Mouse (Mus musculus): ENCODE measurements around the gene Myrfl. TPM values are rescaled to one million over a fixed set of nuclear protein-coding genes. Genes with fewer than 3 reads are reported as not detected.

Gene Myrfl
- polyA plus RNA-seq, 1 experiment = not detected

GRCm38 (mm10) chr10:116750895-116751294 is 145.8 kb downstream of the Myrfl start:
- no peak for TF ChIP-seq USF1 (IDR thresholded peaks at IDR 0.05; ENCODE audit: low read depth)
- no peak for TF ChIP-seq MYOG (IDR thresholded peaks at IDR 0.05; ENCODE audit: control insufficient read depth, extremely low read depth, insufficient read length)
- no peak for TF ChIP-seq MYOD1 (IDR thresholded peaks at IDR 0.05; ENCODE audit: control insufficient read depth, insufficient read length, low read depth)
- no peak for TF ChIP-seq CTCF (IDR thresholded peaks at IDR 0.05; ENCODE audit: control insufficient read depth, insufficient read depth, insufficient read length)
- TF ChIP-seq CEBPB (IDR thresholded peaks at IDR 0.05; ENCODE audit: low read depth) = no peak
- no peak for TF ChIP-seq MAX (IDR thresholded peaks at IDR 0.05)
- no peak for TF ChIP-seq FOSL1 (IDR thresholded peaks at IDR 0.05; ENCODE audit: insufficient read depth, low read length, poor library complexity, severe bottlenecking)
- no peaks in the 10 kb centered on the region for H3K27me3 ChIP-seq (ENCODE audit: control insufficient read depth, insufficient read depth, insufficient read length)

GRCm38 (mm10) chr10:116750062-116750461 is 146.7 kb downstream of the Myrfl start:
- TF ChIP-seq FOSL1 (IDR thresholded peaks at IDR 0.05; ENCODE audit: insufficient read depth, low read length, poor library complexity, severe bottlenecking) (no peak), CEBPB (IDR thresholded peaks at IDR 0.05; ENCODE audit: low read depth) (no peak), USF1 (IDR thresholded peaks at IDR 0.05; ENCODE audit: low read depth) (no peak), CTCF (IDR thresholded peaks at IDR 0.05; ENCODE audit: control insufficient read depth, insufficient read depth, insufficient read length) (no peak), MYOD1 (IDR thresholded peaks at IDR 0.05; ENCODE audit: control insufficient read depth, insufficient read length, low read depth) (no peak), MAX (IDR thresholded peaks at IDR 0.05) (no peak)
- Histone ChIP-seq H3K27me3 (ENCODE audit: control insufficient read depth, insufficient read depth, insufficient read length) (no peaks in the 10 kb centered on the region), H3K4me3 (ENCODE audit: insufficient read depth, poor library complexity, severe bottlenecking) (no peak overlapping the region), H3K79me2 (ENCODE audit: control insufficient read depth, insufficient read depth) (no peaks in the 10 kb centered on the region), H3K79me3 (ENCODE audit: low read depth) (no peaks in the 10 kb centered on the region), H3ac (ENCODE audit: control insufficient read depth, insufficient read length, low read depth) (no peak overlapping the region), H3K36me3 (ENCODE audit: control insufficient read depth, insufficient read depth) (no peaks in the 10 kb centered on the region)

More at GRCm38 (mm10) chr10:116750895-116751294, 145.8 kb downstream of the Myrfl start:
- H3K79me2 ChIP-seq (ENCODE audit: control insufficient read depth, insufficient read depth) = no peaks in the 10 kb centered on the region
- H3ac ChIP-seq (ENCODE audit: control insufficient read depth, insufficient read length, low read depth) = no peak overlapping the region
- H3K79me3 ChIP-seq (ENCODE audit: low read depth) = no peaks in the 10 kb centered on the region
- no peaks in the 10 kb centered on the region for H3K36me3 ChIP-seq (ENCODE audit: control insufficient read depth, insufficient read depth)
- no peak overlapping the region for H3K4me3 ChIP-seq (ENCODE audit: insufficient read depth, poor library complexity, severe bottlenecking)

- Histone ChIP-seq H3K27me3 (ENCODE audit: control insufficient read depth, insufficient read depth, insufficient read length) (no peaks in the 10 kb centered on the region), H3K79me2 (ENCODE audit: control insufficient read depth, insufficient read depth) (no peaks in the 10 kb centered on the region), H3K36me3 (ENCODE audit: control insufficient read depth, insufficient read depth) (no peaks in the 10 kb centered on the region), H3K79me3 (ENCODE audit: low read depth) (no peaks in the 10 kb centered on the region), H3ac (ENCODE audit: control insufficient read depth, insufficient read length, low read depth) (no peak overlapping the region), H3K4me3 (ENCODE audit: insufficient read depth, poor library complexity, severe bottlenecking) (no peak overlapping the region)
- no peak for TF ChIP-seq MYOG (IDR thresholded peaks at IDR 0.05; ENCODE audit: control insufficient read depth, extremely low read depth, insufficient read length)
- no peak for TF ChIP-seq CTCF (IDR thresholded peaks at IDR 0.05; ENCODE audit: control insufficient read depth, insufficient read depth, insufficient read length)
These were observed 148.0 kb downstream of the Myrfl start for GRCm38 (mm10) chr10:116748681-116749080.

GRCm38 (mm10) chr10:116746281-116747011 is 150.3 kb downstream of the Myrfl start:
- Histone ChIP-seq H3K4me3 (ENCODE audit: insufficient read depth, poor library complexity, severe bottlenecking) (no peak overlapping the region), H3K36me3 (ENCODE audit: control insufficient read depth, insufficient read depth) (no peaks in the 10 kb centered on the region), H3K79me2 (ENCODE audit: control insufficient read depth, insufficient read depth) (no peaks in the 10 kb centered on the region), H3K27me3 (ENCODE audit: control insufficient read depth, insufficient read depth, insufficient read length) (no peaks in the 10 kb centered on the region), H3ac (ENCODE audit: control insufficient read depth, insufficient read length, low read depth) (no peak overlapping the region), H3K79me3 (ENCODE audit: low read depth) (no peaks in the 10 kb centered on the region)
- TF ChIP-seq MYOD1 (IDR thresholded peaks at IDR 0.05; ENCODE audit: control insufficient read depth, insufficient read length, low read depth) (no peak), CTCF (IDR thresholded peaks at IDR 0.05; ENCODE audit: control insufficient read depth, insufficient read depth, insufficient read length) (no peak)

- H3K79me2 ChIP-seq (ENCODE audit: control insufficient read depth, insufficient read depth) = no peaks in the 10 kb centered on the region
- TF ChIP-seq MAX (IDR thresholded peaks at IDR 0.05) (no peak), CEBPB (IDR thresholded peaks at IDR 0.05; ENCODE audit: low read depth) (no peak), MYOG (IDR thresholded peaks at IDR 0.05; ENCODE audit: control insufficient read depth, extremely low read depth, insufficient read length) (no peak), USF1 (IDR thresholded peaks at IDR 0.05; ENCODE audit: low read depth) (no peak), MYOD1 (IDR thresholded peaks at IDR 0.05; ENCODE audit: control insufficient read depth, insufficient read length, low read depth) (no peak), CTCF (IDR thresholded peaks at IDR 0.05; ENCODE audit: control insufficient read depth, insufficient read depth, insufficient read length) (no peak), FOSL1 (IDR thresholded peaks at IDR 0.05; ENCODE audit: insufficient read depth, low read length, poor library complexity, severe bottlenecking) (no peak)
These were observed 154.0 kb downstream of the Myrfl start for GRCm38 (mm10) chr10:116742696-116743095.

GRCm38 (mm10) chr10:116742189-116742588 is 154.5 kb downstream of the Myrfl start:
- no peak overlapping the region for H3ac ChIP-seq (ENCODE audit: control insufficient read depth, insufficient read length, low read depth)
- no peaks in the 10 kb centered on the region for H3K27me3 ChIP-seq (ENCODE audit: control insufficient read depth, insufficient read depth, insufficient read length)
- no peak overlapping the region for H3K4me3 ChIP-seq (ENCODE audit: insufficient read depth, poor library complexity, severe bottlenecking)
- H3K79me3 ChIP-seq (ENCODE audit: low read depth) = no peaks in the 10 kb centered on the region
- no peak for TF ChIP-seq MAX (IDR thresholded peaks at IDR 0.05)
- TF ChIP-seq MYOG (IDR thresholded peaks at IDR 0.05; ENCODE audit: control insufficient read depth, extremely low read depth, insufficient read length) = no peak
- TF ChIP-seq FOSL1 (IDR thresholded peaks at IDR 0.05; ENCODE audit: insufficient read depth, low read length, poor library complexity, severe bottlenecking) = no peak
- TF ChIP-seq MYOD1 (IDR thresholded peaks at IDR 0.05; ENCODE audit: control insufficient read depth, insufficient read length, low read depth) = no peak
- TF ChIP-seq CEBPB (IDR thresholded peaks at IDR 0.05; ENCODE audit: low read depth) = no peak
- TF ChIP-seq CTCF (IDR thresholded peaks at IDR 0.05; ENCODE audit: control insufficient read depth, insufficient read depth, insufficient read length) = no peak
- no peak for TF ChIP-seq USF1 (IDR thresholded peaks at IDR 0.05; ENCODE audit: low read depth)
- no peaks in the 10 kb centered on the region for H3K36me3 ChIP-seq (ENCODE audit: control insufficient read depth, insufficient read depth)
- H3K79me2 ChIP-seq (ENCODE audit: control insufficient read depth, insufficient read depth) = no peaks in the 10 kb centered on the region

More at GRCm38 (mm10) chr10:116742696-116743095, 154.0 kb downstream of the Myrfl start:
- no peak overlapping the region for H3K4me3 ChIP-seq (ENCODE audit: insufficient read depth, poor library complexity, severe bottlenecking)
- no peaks in the 10 kb centered on the region for H3K27me3 ChIP-seq (ENCODE audit: control insufficient read depth, insufficient read depth, insufficient read length)
- no peak overlapping the region for H3ac ChIP-seq (ENCODE audit: control insufficient read depth, insufficient read length, low read depth)
- H3K79me3 ChIP-seq (ENCODE audit: low read depth) = no peaks in the 10 kb centered on the region
- no peaks in the 10 kb centered on the region for H3K36me3 ChIP-seq (ENCODE audit: control insufficient read depth, insufficient read depth)

Measured in C2C12 (cell line).